Mouse (Mus musculus): ENCODE data around the gene Trpm3.

Trpm3 gene

GRCm38 (mm10) chr19:23041483-23042167 lies 902.8 kb downstream of the Trpm3 start:
- no peak for DNase-seq (ENCODE audit: low spot score)

- no peak for DNase-seq (ENCODE audit: low spot score)
Observed at GRCm38 (mm10) chr19:23042168-23042733, 903.4 kb downstream of the Trpm3 start.

- DNase-seq (ENCODE audit: low spot score), result no peak
Observed at GRCm38 (mm10) chr19:23043699-23044098, 904.9 kb downstream of the Trpm3 start.

Measured in urinary bladder, postnatal 14 days (tissue).